Mouse (Mus musculus) right cerebral cortex, postnatal 25 days (tissue): ENCODE measurements around the gene Gm10190.
"Not testable (repeated sequence)": the region's sequence is repeated elsewhere in the genome, so short reads cannot be mapped to it uniquely, and the experiment has no call there.

Experiments
- DNase-seq: peaks from one replicate; pipeline ENCODE4 v3.0.0; 2022

The Gm10190 gene

GRCm38 (mm10) chr17:80372989-80373725, at the start of gene Gm10190:
Gene Gm10190 (minus strand): TSS chr17:80373541.
- DNase-seq: peak; percentile 90

- no peak for DNase-seq
Observed at GRCm38 (mm10) chr17:80420998-80421397, 47.7 kb upstream of the Gm10190 start.

- no peak for DNase-seq
Observed at GRCm38 (mm10) chr17:80418572-80419210, 45.4 kb upstream of the Gm10190 start.

- DNase-seq: no peak
Observed at GRCm38 (mm10) chr17:80411182-80411581, 37.8 kb upstream of the Gm10190 start.

- no peak for DNase-seq
Observed at GRCm38 (mm10) chr17:80398243-80398642, 24.9 kb upstream of the Gm10190 start.

GRCm38 (mm10) chr17:80391423-80392403, 18.4 kb upstream of the Gm10190 start:
- DNase-seq: peak; percentile 20

GRCm38 (mm10) chr17:80390024-80390423, 16.7 kb upstream of the Gm10190 start:
- no peak for DNase-seq

- DNase-seq: no peak
Observed at GRCm38 (mm10) chr17:80385671-80386070, 12.3 kb upstream of the Gm10190 start.

- not testable (repeated sequence) for DNase-seq
Observed at GRCm38 (mm10) chr17:80378386-80378785, 5.0 kb upstream of the Gm10190 start.

GRCm38 (mm10) chr17:80373726-80374096, 370 bp upstream of the Gm10190 start:
- no peak for DNase-seq

GRCm38 (mm10) chr17:80368606-80369005, 4.7 kb downstream of the Gm10190 start:
- no peak for DNase-seq

- DNase-seq: no peak
Observed at GRCm38 (mm10) chr17:80367276-80367675, 6.1 kb downstream of the Gm10190 start.

- DNase-seq: no peak
Observed at GRCm38 (mm10) chr17:80360245-80360644, 13.1 kb downstream of the Gm10190 start.

GRCm38 (mm10) chr17:80347234-80347633, 26.1 kb downstream of the Gm10190 start:
- DNase-seq: no peak

- DNase-seq: no peak
Observed at GRCm38 (mm10) chr17:80346591-80347125, 26.7 kb downstream of the Gm10190 start.

- DNase-seq: no peak
Observed at GRCm38 (mm10) chr17:80345277-80345676, 28.1 kb downstream of the Gm10190 start.

GRCm38 (mm10) chr17:80332386-80332785, 41.0 kb downstream of the Gm10190 start:
- no peak for DNase-seq

- DNase-seq: no peak
Observed at GRCm38 (mm10) chr17:80326431-80326830, 46.9 kb downstream of the Gm10190 start.

GRCm38 (mm10) chr17:80325456-80325855, 47.9 kb downstream of the Gm10190 start:
- no peak for DNase-seq

GRCm38 (mm10) chr17:80324521-80324920, 48.8 kb downstream of the Gm10190 start:
- DNase-seq: no peak

GRCm38 (mm10) chr17:80323658-80324057, 49.7 kb downstream of the Gm10190 start:
- DNase-seq: no peak
